Mouse (Mus musculus) spleen, postnatal 10 days (tissue): ENCODE results near the gene Ifit1bl1.
"Not testable (repeated sequence)": the region's sequence is repeated elsewhere in the genome, so short reads cannot be mapped to it uniquely, and the experiment has no call there.

ENCODE experiments used
- DNase-seq, 2 experiments: peaks; one replicate each; pipeline ENCODE4 v3.0.0; 2021 to 2022; ENCODE audit warnings: low spot score in 2 of 2

The Ifit1bl1 gene

GRCm38 (mm10) chr19:34588959-34589358, 12.8 kb downstream of the Ifit1bl1 start:
- DNase-seq = no peak

- not testable (repeated sequence) for DNase-seq
Observed at GRCm38 (mm10) chr19:34587898-34588692, 13.7 kb downstream of the Ifit1bl1 start.

GRCm38 (mm10) chr19:34585740-34586458, 15.9 kb downstream of the Ifit1bl1 start:
- DNase-seq = not testable (repeated sequence)

GRCm38 (mm10) chr19:34583126-34583766, 18.5 kb downstream of the Ifit1bl1 start, which contains the start of gene Ifit3:
TSS of gene Ifit3 (plus strand) at chr19:34583531.
- not testable (repeated sequence) for DNase-seq

GRCm38 (mm10) chr19:34582696-34583095, 19.1 kb downstream of the Ifit1bl1 start:
- DNase-seq = not testable (repeated sequence)

- DNase-seq = no peak
Observed at GRCm38 (mm10) chr19:34577121-34577520, 24.6 kb downstream of the Ifit1bl1 start.

GRCm38 (mm10) chr19:34573650-34574049, 28.1 kb downstream of the Ifit1bl1 start:
- DNase-seq = no peak

GRCm38 (mm10) chr19:34571080-34571479, 30.7 kb downstream of the Ifit1bl1 start:
- no peak for DNase-seq

GRCm38 (mm10) chr19:34569896-34570476, 31.8 kb downstream of the Ifit1bl1 start:
- no peak for DNase-seq

GRCm38 (mm10) chr19:34568988-34569895, 32.5 kb downstream of the Ifit1bl1 start:
- DNase-seq = no peak

GRCm38 (mm10) chr19:34566178-34566784, 35.5 kb downstream of the Ifit1bl1 start:
- DNase-seq = no peak

- DNase-seq = no peak
Observed at GRCm38 (mm10) chr19:34562556-34562955, 39.2 kb downstream of the Ifit1bl1 start.

- DNase-seq = no peak
Observed at GRCm38 (mm10) chr19:34556621-34557020, 45.1 kb downstream of the Ifit1bl1 start.

GRCm38 (mm10) chr19:34554061-34554460, 47.7 kb downstream of the Ifit1bl1 start:
- DNase-seq = no peak

- no peak for DNase-seq
Observed at GRCm38 (mm10) chr19:34553522-34553921, 48.2 kb downstream of the Ifit1bl1 start.

- no peak for DNase-seq
Observed at GRCm38 (mm10) chr19:34553021-34553420, 48.7 kb downstream of the Ifit1bl1 start.

- DNase-seq = no peak
Observed at GRCm38 (mm10) chr19:34551981-34552380, 49.8 kb downstream of the Ifit1bl1 start.

- DNase-seq = peak; percentile 44 to 75
Observed at GRCm38 (mm10) chr19:34550534-34551223, 51.1 kb downstream of the Ifit1bl1 start, which contains the start of gene Ifit2. TSS of gene Ifit2 (plus strand) at chr19:34550694.

GRCm38 (mm10) chr19:34550205-34550533, 51.6 kb downstream of the Ifit1bl1 start:
- no peak for DNase-seq

- peak; percentile 72 to 90 for DNase-seq
Observed at GRCm38 (mm10) chr19:34547976-34548375, 53.8 kb downstream of the Ifit1bl1 start.
